Mouse (Mus musculus): Measurements from ENCODE around the gene Olfr284. TPM values are rescaled to one million over a fixed set of nuclear protein-coding genes. Genes with fewer than 3 reads are reported as not detected.

Gene Olfr284
- polyA plus RNA-seq, 1 experiment from 2014 or later, result not detected

- 91% methylated on average over 8 of the region's 8 CpGs for WGBS
- Histone ChIP-seq H3K9ac (ENCODE audit: low read depth, low read length) (no peak overlapping the region), H3K4me1 (replicated peaks; ENCODE audit: control insufficient read depth, insufficient read depth, low read length) (no peaks in the 10 kb centered on the region), H3K36me3 (ENCODE audit: control insufficient read depth, insufficient read depth, low read length) (no peaks in the 10 kb centered on the region), H3K27me3 (ENCODE audit: control insufficient read depth, insufficient read depth, low read length) (no peaks in the 10 kb centered on the region), H3K4me3 (ENCODE audit: low read depth, low read length) (no peak overlapping the region), H3K27ac (ENCODE audit: low read depth, low read length) (no peak overlapping the region), H3K4me2 (replicated peaks; ENCODE audit: low read depth, low read length) (no peak overlapping the region), H3K9me3 (ENCODE audit: control insufficient read depth, low read length) (no peaks in the 10 kb centered on the region)
- DNase-seq (ENCODE audit: low spot score) (no peak), ATAC-seq (ENCODE audit: low FRiP score) (no peak)
These were observed 47.1 kb downstream of the Olfr284 start for GRCm38 (mm10) chr15:98293651-98294050.

Other genes with a start within 250 kb of the Olfr284 start
- gene Pfkm, start 248.4 kb downstream of the Olfr284 start, polyA plus RNA-seq (2014; fragmentation: Nextera tagmentation; extraction: Ambion mirVana), result 32.1 and 32.6 TPM in 2 replicates
- 40.6 and 41.5 TPM in 2 replicates for gene Senp1, start 247.2 kb downstream of the Olfr284 start, polyA plus RNA-seq (2014; fragmentation: Nextera tagmentation; extraction: Ambion mirVana)
- 47.6 and 53.2 TPM in 2 replicates for gene Asb8, start 175.4 kb downstream of the Olfr284 start, polyA plus RNA-seq (2014; fragmentation: Nextera tagmentation; extraction: Ambion mirVana)
- gene Ccdc184, start 173.8 kb downstream of the Olfr284 start, polyA plus RNA-seq (2014; fragmentation: Nextera tagmentation; extraction: Ambion mirVana), result 13.3 and 15.9 TPM in 2 replicates
- not detected in 2 replicates for gene Olfr288, start 145.4 kb downstream of the Olfr284 start, polyA plus RNA-seq (2014; fragmentation: Nextera tagmentation; extraction: Ambion mirVana)
- not detected in 2 replicates for gene Gm44579, start 120.0 kb downstream of the Olfr284 start, polyA plus RNA-seq (2014; fragmentation: Nextera tagmentation; extraction: Ambion mirVana)
- not detected in 2 replicates for gene Olfr287, start 119.9 kb downstream of the Olfr284 start, polyA plus RNA-seq (2014; fragmentation: Nextera tagmentation; extraction: Ambion mirVana)
- not detected in 2 replicates for gene Olfr286, start 106.5 kb downstream of the Olfr284 start, polyA plus RNA-seq (2014; fragmentation: Nextera tagmentation; extraction: Ambion mirVana)
- not detected in 2 replicates for gene H1fnt, start 83.7 kb downstream of the Olfr284 start, polyA plus RNA-seq (2014; fragmentation: Nextera tagmentation; extraction: Ambion mirVana)
- gene Zfp641, start 44.8 kb downstream of the Olfr284 start, polyA plus RNA-seq (2014; fragmentation: Nextera tagmentation; extraction: Ambion mirVana), result 1.7 and 2.1 TPM in 2 replicates
- not detected in 2 replicates for gene Olfr285, start 23.6 kb downstream of the Olfr284 start, polyA plus RNA-seq (2014; fragmentation: Nextera tagmentation; extraction: Ambion mirVana)
- not detected in 2 replicates for gene Olfr283, start 40.0 kb upstream of the Olfr284 start, polyA plus RNA-seq (2014; fragmentation: Nextera tagmentation; extraction: Ambion mirVana)
- gene Olfr282, start 90.2 kb upstream of the Olfr284 start, polyA plus RNA-seq (2014; fragmentation: Nextera tagmentation; extraction: Ambion mirVana), result not detected in 2 replicates
- not detected in 2 replicates for gene Olfr281, start 111.6 kb upstream of the Olfr284 start, polyA plus RNA-seq (2014; fragmentation: Nextera tagmentation; extraction: Ambion mirVana)
- gene OR5BS1P, start 128.9 kb upstream of the Olfr284 start, polyA plus RNA-seq (2014; fragmentation: Nextera tagmentation; extraction: Ambion mirVana), result not detected in 2 replicates
- gene Lalba, start 141.7 kb upstream of the Olfr284 start, polyA plus RNA-seq (2014; fragmentation: Nextera tagmentation; extraction: Ambion mirVana), result not detected in 2 replicates
- gene Olfr279, start 151.4 kb upstream of the Olfr284 start, polyA plus RNA-seq (2014; fragmentation: Nextera tagmentation; extraction: Ambion mirVana), result not detected in 2 replicates
- 127 and 132 TPM in 2 replicates for gene Kansl2, start 193.3 kb upstream of the Olfr284 start, polyA plus RNA-seq (2014; fragmentation: Nextera tagmentation; extraction: Ambion mirVana)
- 63.8 and 67.8 TPM in 2 replicates for gene Ccnt1, start 229.9 kb upstream of the Olfr284 start, polyA plus RNA-seq (2014; fragmentation: Nextera tagmentation; extraction: Ambion mirVana)
- not detected in 2 replicates for gene 4930415O20Rik, start 230.0 kb upstream of the Olfr284 start, polyA plus RNA-seq (2014; fragmentation: Nextera tagmentation; extraction: Ambion mirVana)

Data from hindbrain, embryonic 11.5 days (tissue).